Mouse (Mus musculus) retina, embryonic 14.5 days (tissue): Measurements from ENCODE around the gene Clec1a.

Source experiments
- DNase-seq: peaks from one replicate; pipeline ENCODE4 v3.0.0-alpha.2; 2015; ENCODE audit warnings: low spot score

The Clec1a gene

DNA sequence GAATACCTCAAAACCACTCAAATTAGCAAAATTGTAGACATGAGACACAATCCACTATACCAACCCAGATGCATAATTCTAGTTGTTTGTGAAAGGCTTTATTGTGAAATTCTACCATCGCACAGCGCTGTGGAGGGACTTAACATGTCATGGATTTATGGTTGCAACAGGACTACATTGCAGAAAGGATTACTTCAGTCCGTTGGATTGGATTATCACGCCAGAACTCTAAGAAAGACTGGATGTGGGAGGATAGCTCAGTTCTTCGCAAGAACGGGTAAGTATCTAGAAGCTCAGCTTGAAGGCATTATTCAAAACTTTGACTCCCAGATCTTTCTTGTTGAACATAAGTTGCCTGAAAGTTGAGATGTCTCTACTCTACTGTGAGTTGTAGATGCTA lies 48.4 kb downstream of the Clec1a start:
- no peak for DNase-seq

DNA sequence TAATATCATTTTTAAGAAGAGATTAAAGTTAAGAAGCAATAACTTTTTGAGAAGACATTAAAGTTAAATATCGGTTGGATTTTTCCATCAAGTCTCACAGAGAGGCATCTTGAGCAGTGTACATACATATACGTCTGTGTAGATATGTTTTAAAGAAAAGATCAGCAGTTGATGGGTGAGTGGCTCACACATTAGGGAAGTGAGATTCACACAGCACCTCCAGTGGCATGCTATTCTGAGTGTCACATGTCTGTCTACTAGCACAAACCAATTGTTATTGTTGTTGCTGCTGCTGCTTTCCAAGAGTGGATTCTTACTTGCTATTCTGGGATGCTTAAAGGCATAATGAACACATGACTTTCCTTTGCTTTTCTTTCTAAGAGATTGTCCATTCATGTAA lies 49.4 kb downstream of the Clec1a start:
- no peak for DNase-seq

DNA sequence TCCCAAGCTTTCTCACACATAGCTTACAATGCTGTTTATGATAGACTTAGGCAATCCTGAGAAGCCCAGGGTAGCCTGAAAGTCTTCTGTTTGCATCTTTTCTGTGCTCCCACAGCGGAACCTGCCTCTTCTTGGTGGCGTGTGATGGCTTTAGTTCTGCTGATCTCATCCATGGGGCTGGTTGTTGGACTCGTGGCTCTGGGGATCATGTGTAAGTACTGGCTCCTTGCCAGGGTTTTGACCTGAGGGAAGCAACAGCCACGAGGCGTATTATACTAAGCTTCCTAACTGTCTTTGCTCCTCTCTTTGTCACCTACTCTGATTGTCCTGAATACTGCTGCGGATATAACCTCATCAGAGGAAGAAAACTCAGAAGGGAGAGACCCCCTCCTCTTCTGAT lies 51.9 kb downstream of the Clec1a start:
- DNase-seq = no peak

DNA sequence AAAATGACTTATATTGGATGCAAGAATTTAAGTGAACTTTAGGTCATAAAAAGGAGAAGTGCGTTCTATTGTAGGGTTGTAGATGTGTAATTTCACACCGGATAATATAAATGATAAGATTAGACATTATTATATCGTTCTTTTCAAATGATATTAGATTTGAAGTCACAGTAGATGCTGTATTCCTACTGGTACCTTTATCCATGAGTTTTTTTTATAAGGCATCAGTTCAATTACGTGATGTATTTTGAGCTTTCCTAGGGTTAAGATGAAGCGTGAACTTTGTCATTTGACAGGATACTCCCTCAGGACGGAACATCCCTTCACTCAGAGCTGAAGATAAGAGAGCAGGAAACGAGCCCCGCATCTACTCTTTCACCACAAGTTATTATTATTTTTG lies 54.8 kb downstream of the Clec1a start, which contains the start of gene Clec1b:
TSS of gene Clec1b (plus strand) at position 301 of the 400 bp plus-strand sequence.
- no peak for DNase-seq

DNA sequence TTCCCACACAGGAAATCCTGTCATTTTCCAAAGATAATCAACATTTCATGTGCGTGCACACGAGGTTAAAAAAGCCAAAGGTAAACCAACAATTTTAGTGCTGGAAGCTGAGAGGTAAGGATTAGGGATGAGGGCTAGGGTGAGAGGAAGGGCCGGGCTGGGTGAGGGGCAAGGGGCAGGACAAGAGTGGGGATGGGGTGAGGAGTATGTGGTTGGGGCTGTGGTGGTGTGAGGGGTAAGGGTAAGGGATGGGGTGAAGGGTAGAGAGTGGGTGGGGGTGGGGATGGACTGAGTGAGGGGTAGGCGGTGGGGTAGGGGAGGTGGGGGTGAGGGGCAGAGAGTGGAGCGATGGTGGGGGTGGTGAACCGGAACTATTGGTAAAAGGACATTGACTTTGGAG lies 58.1 kb downstream of the Clec1a start:
- DNase-seq = no peak

DNA sequence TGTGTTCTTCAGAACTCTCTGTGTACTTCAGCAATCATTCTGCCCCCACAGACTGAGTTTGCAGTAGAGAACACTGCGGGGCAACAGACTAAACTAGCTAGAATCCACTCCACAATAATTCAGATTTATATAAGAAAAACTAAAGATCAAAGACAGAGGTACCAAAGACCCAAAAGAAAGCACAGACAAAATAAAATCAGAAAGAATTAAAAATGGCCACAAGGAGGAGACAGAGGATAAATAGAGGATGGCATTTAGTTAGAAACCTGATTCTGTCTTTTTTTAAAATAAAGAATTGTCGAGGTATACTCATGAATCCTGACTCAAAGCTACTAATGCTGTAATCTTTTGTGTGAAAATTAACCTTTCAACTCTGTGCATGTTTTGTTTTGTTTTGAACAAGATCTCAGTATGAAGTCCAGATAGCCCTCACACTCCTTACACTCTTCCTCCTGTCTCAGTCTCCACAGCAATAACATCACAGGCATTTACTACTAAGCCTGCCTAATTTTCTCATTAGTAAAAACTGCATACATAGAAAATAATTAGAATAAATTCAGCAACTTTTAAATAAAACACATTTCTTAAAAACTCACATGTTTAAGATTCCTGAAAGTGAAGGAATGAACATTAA lies 58.6 kb downstream of the Clec1a start:
- peak; percentile 47 for DNase-seq

DNA sequence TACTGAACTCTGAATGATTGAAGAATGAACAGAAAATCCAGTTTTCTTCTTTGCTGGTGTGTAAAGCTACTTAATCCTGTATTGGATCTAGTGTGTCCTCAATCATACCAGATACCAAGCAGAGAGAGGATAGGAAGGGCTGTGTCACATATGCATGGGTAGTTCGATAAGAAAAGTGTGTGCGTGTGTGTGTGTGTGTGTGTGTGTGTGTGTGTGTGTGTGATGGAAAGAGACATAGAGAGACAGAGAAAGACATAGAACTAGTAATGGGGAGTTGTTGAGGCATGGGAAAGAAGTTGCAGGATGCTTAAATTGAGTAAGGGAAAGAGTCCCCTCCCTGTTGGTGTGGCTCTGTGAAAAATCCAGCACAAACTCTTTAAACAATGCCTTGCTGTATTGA lies 66.0 kb downstream of the Clec1a start, which contains the start of gene Clec12b:
TSS of gene Clec12b (minus strand) at position 101 of the 400 bp plus-strand sequence.
- no peak for DNase-seq

DNA sequence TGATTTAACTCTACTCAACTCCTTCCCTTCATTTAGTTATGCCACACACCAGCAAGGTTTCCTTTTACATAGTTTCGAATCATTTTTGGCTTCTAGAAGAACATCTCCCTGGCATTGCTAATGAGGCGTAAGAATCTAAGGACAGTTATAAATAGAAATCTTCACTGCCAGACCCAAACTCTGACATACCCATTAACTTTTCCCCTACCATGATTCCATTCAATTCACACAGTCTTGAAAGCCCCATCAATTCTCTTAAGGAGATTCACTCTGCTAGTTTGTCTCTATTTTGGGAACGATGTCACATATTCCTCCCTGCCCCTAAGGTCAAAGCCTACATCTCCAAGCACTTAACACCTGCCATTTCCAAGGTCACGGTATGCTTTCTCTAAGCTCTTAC lies 66.8 kb downstream of the Clec1a start:
- DNase-seq = no peak

DNA sequence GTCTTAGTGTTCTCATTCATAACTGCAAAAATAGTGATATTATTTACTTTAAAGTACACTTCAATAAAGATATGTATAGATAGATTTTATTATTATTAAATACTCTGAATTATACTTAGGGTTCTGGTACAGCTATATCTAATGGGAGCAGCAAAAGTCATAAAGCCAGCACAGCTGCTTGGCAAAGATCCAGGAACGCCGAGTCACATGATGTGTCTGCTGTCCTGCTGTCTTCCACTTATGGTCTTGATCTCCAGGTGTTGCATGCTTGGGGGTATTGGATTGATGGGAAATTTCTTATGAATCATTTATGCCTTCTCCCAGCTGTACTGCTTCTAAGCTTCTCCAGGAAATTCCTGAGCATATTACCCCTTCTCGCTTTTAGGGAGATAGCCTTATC lies 68.3 kb downstream of the Clec1a start:
- DNase-seq = no peak

DNA sequence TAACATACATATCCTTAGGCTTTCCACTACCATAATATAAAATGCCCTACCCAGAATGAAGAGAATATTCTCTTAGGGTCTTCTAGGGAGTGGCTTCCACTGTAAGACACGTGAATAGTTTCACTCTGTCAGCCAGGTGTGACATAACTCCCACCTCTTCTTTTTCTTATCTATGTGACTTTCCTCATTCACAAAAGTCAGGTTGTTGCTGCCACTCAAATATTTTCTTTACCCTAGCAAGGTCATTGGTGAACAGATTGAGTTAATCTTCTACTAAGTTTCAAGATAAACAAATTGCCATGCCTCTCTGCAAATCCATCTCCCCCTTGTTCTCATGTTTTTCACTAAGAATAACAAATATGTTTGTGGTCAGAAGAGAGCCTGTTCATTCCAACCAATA lies 70.1 kb downstream of the Clec1a start:
- no peak for DNase-seq

DNA sequence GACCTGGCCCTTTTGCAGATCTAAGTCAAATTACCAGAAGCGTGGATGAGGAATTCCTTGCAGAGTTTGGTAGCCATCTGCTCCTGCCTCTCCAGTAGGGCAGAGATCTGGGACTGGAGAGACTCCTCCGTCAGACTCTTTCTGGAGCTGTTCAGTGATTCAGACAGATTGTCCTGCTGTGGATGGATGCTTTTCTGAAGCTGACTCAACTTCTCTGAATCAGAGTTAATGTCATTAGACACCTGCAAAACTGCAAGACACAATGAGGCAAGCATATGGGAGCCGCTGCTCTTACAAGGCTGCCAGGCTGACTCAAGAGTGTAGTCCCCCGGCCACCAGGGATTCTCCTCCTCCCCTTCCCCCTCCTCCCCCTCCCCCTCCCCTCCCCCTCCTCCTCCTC lies 71.3 kb downstream of the Clec1a start:
- no peak for DNase-seq

DNA sequence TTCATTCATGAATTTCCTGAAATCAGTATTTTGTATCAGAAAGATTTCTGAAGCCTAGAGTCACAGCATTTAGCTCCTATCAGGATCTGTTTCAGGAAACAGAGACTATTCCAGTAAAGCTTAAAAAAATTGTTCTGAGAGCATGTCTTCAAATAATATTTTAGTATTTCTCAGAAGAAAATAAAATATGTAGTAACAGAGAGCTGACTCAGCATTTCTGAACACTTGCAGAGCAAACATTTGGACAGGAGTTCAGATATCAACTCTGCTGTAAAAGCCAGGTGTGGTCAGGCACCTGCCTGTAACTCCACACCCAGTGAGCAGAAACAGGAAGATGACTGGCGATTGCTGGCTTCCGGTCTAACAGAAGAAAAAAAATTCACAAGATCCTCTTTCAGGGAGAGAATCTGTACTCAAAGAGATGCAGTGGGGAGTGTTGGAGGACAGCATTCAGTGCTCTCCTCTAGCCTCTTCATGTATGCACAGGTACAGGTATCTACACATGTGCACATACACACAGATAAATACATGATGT lies 76.8 kb downstream of the Clec1a start:
- no peak for DNase-seq
